Mouse (Mus musculus): ENCODE measurements around the gene Iffo1.

DNA sequence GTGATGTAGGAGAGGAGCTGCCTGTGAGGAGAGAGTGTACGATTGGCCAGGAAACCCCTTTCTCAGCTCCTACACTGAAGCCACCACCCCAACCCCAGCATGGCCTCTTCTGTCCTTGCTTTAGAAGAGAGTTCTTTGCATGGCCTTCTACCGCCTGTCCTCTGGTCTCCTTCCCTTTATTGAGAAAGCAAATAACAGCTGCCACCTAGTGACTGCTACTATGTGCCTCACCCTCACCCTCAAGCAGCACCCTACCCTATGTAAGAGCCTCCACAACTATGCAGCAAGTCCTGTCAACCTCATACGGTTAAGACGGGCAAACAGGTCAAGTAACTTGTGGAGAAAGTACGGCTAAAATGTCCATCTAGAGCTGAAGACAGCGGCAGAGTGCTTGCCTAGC, 25.2 kb downstream of the Iffo1 start:
- TF ChIP-seq POLR2A (IDR thresholded peaks at IDR 0.05; ENCODE audit: borderline replicate concordance, extremely low read depth, insufficient read depth, insufficient read length, poor library complexity, severe bottlenecking) (no peak), CTCF (IDR thresholded peaks at IDR 0.05; ENCODE audit: borderline replicate concordance, extremely low read depth, insufficient read depth, insufficient read length) (no peak)

Measured in brain, embryonic 14.5 days (tissue).